Mouse (Mus musculus) adrenal gland, postnatal 10 days (tissue): Measurements from ENCODE around the gene Sema3b. TPM values are rescaled to one million over a fixed set of nuclear protein-coding genes. Genes with fewer than 3 reads are reported as not detected.
"Not testable (repeated sequence)": the region's sequence is repeated elsewhere in the genome, so short reads cannot be mapped to it uniquely, and the experiment has no call there.

Experiments used
- DNase-seq: peaks from one replicate; pipeline ENCODE4 v3.0.0; 2021; ENCODE audit warnings: mixed read lengths
- total RNA-seq, 2 experiments: library from RNA; stranded (reverse); gene quantifications; 2 replicates each; pipeline ENCODE4 v1.2.3; 2021

Sema3b gene
- total RNA-seq, 2 experiments from 2014 or later = 9.5 to 13.2 TPM

- no peak for DNase-seq
Observed at GRCm38 (mm10) chr9:107569270-107569669, 39.8 kb downstream of the Sema3b start.

DNA sequence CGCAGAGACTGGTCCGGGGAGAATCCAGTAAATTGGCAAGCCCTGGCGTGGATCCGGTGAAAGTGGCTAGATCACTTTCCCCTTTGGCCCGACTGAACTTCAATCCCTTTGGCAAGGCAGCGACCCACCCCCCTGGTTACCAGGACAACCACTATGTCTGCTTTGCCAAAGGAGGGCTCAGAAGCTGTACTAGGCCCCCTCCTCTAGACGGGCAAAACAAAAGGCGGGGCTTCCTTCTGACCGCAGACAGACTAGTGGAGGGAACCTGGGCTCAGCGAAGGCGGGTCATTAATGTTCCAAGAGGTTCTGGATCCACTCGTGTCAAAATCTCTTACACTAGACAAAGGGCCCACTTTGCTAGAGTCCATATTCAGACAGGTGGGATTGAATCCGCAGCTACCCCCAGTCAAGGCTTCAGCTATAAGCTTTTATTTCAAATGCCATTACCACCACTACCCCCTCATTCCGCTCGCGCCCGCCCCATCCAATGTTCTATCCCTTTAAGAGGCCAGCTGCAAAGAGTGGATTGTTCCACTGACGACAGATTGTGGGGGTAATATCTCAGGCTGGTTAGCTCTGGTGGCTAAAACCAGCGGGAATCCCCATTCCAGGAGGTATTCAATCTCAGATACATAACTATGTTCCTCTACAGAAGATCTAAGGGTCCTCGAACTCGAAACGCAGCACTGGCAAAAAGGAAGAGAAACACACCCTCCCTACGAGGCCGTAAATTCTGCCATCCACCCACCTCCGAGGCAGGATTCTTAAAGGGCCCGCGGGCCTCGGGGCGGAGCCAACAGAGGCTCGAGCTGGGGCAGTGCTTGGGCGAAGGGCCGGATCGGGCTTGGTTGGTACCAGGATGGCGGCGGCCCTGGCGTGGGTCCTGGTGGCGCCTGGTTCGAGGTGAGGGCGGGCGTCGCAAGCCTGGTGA lies 40.4 kb downstream of the Sema3b start:
- DNase-seq = peak; percentile 91

DNA sequence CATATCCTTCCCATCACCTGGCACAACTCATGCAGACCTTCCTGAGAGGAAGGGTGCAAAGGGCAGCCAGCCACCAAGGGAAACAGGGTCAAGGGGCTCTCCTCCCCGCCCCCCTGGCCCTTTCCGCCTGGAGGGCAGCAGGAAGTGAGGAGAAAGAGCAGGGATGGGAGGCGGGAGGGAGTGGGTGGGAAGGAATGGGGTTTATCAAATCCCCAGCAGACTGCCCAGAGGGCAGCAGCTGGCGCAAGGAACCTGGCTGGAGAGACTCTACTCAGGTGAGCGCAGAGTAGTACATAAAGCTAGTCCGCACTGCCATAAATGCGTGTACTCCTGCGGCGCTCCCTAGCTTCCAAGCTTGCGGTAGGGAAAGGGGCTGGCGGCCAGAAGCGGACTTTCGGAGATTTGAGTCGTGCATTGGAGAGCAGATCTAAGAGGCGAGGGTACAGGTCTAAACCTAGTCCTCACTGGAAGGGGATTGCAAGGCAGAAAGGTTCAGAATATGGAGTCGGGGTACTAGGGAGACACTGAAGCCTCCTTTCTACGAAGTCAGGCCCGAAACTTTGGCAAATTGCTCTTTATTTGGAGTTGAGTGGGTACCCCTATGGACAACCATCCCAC lies 41.2 kb downstream of the Sema3b start, which contains the start of gene Hyal2:
Gene Hyal2, plus strand, starts transcription at position 244 of the 618 bp plus-strand sequence.
- peak; percentile 59 for DNase-seq

DNA sequence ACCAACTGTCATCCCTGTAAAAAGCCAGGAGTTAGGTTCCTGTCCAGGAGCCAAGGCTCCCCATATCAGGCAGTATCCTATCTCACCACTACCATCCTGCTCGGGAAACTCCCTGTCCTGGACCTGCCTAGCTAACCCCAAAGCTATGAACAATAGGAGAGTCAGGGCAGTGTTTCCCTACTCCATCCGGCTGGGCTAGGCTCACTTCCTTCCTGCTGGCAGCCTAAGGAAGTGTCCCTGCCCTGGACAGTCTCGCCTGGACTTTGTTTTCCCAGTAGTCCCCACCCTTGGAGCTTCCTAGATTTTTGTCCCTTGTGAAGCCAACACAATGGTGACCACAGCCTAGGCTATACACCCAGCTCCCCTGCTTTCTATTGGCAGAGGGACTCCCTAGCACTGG lies 42.2 kb downstream of the Sema3b start:
- DNase-seq = peak; percentile 49

- DNase-seq = peak; percentile 92
Observed at GRCm38 (mm10) chr9:107566041-107566709, 42.9 kb downstream of the Sema3b start.

- not testable (repeated sequence) for DNase-seq
Observed at GRCm38 (mm10) chr9:107565556-107565955, 43.5 kb downstream of the Sema3b start.

DNA sequence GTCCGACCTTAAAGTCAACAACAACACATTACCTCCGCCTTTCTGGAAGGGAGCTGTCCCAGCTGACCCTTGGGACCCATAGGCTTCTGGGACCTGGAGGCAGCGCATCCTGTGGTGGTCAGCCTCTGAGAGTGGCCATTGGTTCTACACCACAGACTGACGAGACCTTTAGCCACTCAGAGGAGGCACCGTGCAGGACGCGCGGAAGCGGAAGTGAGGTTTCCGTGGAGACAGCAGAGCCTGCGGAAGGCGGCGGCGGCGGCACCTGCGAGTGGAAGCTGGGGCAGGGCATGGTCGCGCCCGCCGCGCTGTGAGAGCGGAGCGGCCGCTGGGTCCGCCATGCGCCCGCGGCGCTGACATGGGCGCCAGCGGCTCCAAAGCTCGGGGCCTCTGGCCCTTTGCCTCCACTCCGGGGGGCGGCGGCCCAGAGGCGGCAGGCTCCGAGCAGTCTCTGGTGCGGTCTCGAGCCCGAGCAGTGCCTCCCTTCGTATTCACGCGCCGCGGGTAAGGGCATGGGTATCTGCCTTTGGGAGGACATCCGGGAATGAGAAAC lies 45.9 kb downstream of the Sema3b start, which contains the start of gene Tusc2:
Gene Tusc2, plus strand, starts transcription at position 227 of the 553 bp plus-strand sequence.
- DNase-seq = peak; percentile 96

GRCm38 (mm10) chr9:107556346-107556745 lies 52.7 kb downstream of the Sema3b start:
- no peak for DNase-seq

DNA sequence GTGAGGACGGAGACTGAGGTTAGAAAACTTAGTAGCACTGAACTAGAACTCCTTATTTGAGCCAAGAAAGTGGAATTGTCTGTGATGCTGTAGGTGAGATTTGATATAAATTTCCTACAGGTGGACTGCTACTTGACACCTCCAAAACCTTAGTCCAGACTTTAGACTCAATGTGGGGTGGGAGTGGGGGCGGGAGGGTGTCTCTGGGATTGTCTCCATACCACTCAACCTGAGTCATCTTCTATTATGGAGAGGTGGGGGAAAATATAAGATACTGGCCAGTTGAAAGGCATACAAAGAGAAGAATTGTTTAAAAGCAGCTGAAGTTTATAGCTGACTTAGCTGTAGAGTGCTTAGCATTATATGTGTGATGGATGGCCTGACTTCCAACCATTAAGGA lies 53.3 kb downstream of the Sema3b start:
- no peak for DNase-seq

- peak; percentile 75 for DNase-seq
Observed at GRCm38 (mm10) chr9:107555031-107555457, 54.0 kb downstream of the Sema3b start.

GRCm38 (mm10) chr9:107554319-107554825 lies 54.7 kb downstream of the Sema3b start:
- peak; percentile 96 for DNase-seq

GRCm38 (mm10) chr9:107553541-107554318 lies 55.3 kb downstream of the Sema3b start:
- DNase-seq = peak; percentile 61

- no peak for DNase-seq
Observed at GRCm38 (mm10) chr9:107552690-107553393, 56.2 kb downstream of the Sema3b start.

- no peak for DNase-seq
Observed at GRCm38 (mm10) chr9:107551890-107552355, 57.1 kb downstream of the Sema3b start.

DNA sequence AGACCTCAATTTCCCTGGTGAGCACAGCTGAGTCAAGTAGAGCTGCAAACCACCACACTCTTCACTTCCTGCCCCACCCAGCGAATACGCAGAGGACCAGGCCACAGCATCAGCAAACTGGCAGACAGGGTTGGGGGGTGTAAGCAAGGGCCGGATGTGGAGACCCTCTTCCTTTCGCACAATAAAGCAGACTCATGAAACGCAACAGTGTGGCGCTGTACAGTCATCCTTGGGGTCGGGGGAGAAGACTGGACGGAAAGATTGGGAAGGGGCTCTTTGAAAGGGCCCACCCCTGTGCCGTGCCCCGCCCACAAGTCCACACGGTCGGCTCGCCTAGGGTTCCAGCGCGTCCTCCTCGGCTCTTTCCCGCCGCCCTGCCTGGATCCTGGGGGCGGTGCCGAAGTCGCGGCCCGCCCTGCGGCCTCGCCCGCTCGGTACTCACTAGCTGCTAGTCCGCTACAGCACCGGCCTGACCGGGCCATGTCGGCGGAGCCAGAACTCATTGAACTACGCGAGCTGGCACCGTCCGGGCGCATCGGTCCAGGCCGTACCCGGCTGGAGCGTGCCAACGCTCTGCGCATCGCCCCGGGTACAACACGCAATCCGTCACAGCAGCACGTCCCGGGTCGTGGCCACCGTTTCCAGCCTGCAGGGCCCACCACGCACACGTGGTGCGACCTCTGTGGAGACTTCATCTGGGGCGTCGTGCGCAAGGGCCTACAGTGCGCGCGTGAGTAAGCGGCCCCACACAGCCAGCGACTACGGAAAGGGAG lies 57.7 kb downstream of the Sema3b start, which contains the start of gene Rassf1:
Gene Rassf1, plus strand, starts transcription at position 439 of the 773 bp plus-strand sequence.
- DNase-seq = peak; percentile 84

DNA sequence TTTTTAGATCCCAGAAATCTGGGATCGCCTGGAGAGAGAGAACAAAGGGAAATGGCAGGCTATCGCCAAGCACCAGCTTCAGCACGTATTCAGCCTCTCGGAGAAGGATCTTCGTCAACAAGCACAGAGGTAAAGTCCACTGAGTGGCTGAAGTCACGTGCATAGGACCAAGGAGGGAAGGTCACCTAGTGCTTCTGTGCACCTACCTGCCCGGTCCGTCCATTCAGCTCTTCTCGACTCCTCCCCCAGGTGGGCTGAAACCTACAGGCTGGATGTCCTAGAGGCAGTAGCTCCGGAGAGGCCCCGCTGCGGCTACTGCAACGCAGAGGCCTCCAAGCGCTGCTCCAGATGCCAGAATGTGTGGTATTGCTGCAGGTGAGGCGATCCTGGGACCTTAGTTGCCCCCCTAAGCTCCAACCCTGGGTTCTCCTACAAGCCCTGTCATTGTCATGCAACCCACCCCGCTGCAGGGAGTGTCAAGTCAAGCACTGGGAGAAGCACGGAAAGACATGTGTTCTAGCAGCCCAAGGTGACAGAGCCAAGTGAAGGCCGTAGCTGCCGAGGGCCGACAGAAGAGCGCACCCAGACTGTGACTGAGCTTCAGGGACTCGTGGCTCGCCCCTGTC lies 58.4 kb downstream of the Sema3b start:
- DNase-seq = no peak

- no peak for DNase-seq
Observed at GRCm38 (mm10) chr9:107549297-107550074, 59.5 kb downstream of the Sema3b start.

DNA sequence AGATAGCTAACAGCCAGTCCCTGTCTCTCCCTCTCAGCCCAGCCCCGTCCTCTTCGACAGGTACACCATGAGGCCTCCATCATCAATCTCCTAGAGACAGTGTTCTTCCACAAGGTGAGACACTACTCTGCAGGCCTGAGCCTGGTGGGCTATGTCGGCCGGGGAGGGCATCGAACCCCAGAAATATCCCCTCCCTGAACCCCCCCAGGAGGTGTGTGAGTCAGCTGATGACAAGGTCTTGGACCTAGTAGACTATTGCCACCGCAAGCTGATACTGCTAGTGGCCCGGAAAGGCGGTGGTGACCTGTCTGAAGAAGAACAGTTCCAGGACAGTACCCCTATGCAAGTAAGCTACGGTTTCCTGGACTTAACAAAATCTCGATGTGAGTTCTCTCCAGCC lies 60.2 kb downstream of the Sema3b start:
- no peak for DNase-seq
